Mouse (Mus musculus) midbrain, embryonic 12.5 days (tissue): Measurements from ENCODE around the gene Rdh8. TPM values are rescaled to one million over a fixed set of nuclear protein-coding genes. Genes with fewer than 3 reads are reported as not detected.

Experiments used
- ATAC-seq: fragments of 200-750 bp; cut with Nextera tagmentation; 2 replicates; pipeline ENCODE4 v1.8.0; 2017; ENCODE audit warnings: low read depth, moderate TSS enrichment, moderate library complexity; ENCODE audit not compliant: low FRiP score
- H3K27ac ChIP-seq: fragments of 300-500 bp; sonication (generic); replicated peaks from 2 replicates; pipeline ENCODE4 v1.5.1; 2016; ENCODE audit warnings: mild to moderate bottlenecking
- H3K27me3 ChIP-seq: fragments of 300-500 bp; sonication (generic); 2 replicates; pipeline ENCODE4 v1.6.1; 2016; ENCODE audit warnings: mild to moderate bottlenecking
- H3K36me3 ChIP-seq: fragments of 300-500 bp; sonication (generic); 2 replicates; pipeline ENCODE4 v1.6.1; 2016
- H3K4me1 ChIP-seq: fragments of 300-500 bp; sonication (generic); 2 replicates; pipeline ENCODE4 v1.6.1; 2016
- H3K4me2 ChIP-seq: fragments of 300-500 bp; sonication (generic); replicated peaks from 2 replicates; pipeline ENCODE4 v1.6.1; 2016; ENCODE audit warnings: mild to moderate bottlenecking, moderate library complexity
- H3K4me3 ChIP-seq: fragments of 300-500 bp; sonication (generic); 2 replicates; pipeline ENCODE4 v1.5.1; 2016; ENCODE audit warnings: mild to moderate bottlenecking
- H3K9ac ChIP-seq: fragments of 300-500 bp; sonication (generic); replicated peaks from 2 replicates; pipeline ENCODE4 v1.6.1; 2016; ENCODE audit warnings: mild to moderate bottlenecking, moderate library complexity
- H3K9me3 ChIP-seq: fragments of 300-500 bp; sonication (generic); 2 replicates; pipeline ENCODE4 v1.6.1; 2016; ENCODE audit warnings: mild to moderate bottlenecking
- WGBS: fragments of 180-500 bp; shearing (Covaris S2); methylation state at CpG from one replicate; pipeline ENCODE4 v1.1.7; 2016; 5-methylcytosine and 5-hydroxymethylcytosine counted together
- polyA plus RNA-seq: library from polyadenylated mRNA; unstranded; fragments of >200 nt; fragmentation: Nextera tagmentation; extraction: Ambion mirVana; gene quantifications from 2 replicates; pipeline ENCODE4 v1.2.1, GENCODE M21; 2016

Rdh8 gene
- not detected in 2 replicates for polyA plus RNA-seq

GRCm38 (mm10) chr9:20818236-20818635 is at the start of gene Rdh8:
TSS of gene Rdh8 (plus strand) at chr9:20818503.
- 79% methylated on average over 6 of the region's 6 CpGs for WGBS
- no peak within 1 kb of the TSS for H3K27ac ChIP-seq
- H3K9me3 ChIP-seq, result no peaks in the 10 kb centered on the region
- ATAC-seq, result no peak
- H3K4me3 ChIP-seq, result no peak within 1 kb of the TSS
- peaks cover 20% of the 10 kb centered on the region for H3K27me3 ChIP-seq
- no peaks in the 10 kb centered on the region for H3K36me3 ChIP-seq
- peaks cover 10% of the 10 kb centered on the region for H3K4me1 ChIP-seq
- H3K9ac ChIP-seq, result no peak within 1 kb of the TSS
- H3K4me2 ChIP-seq, result no peak within 1 kb of the TSS

- no peak for ATAC-seq
Measured at GRCm38 (mm10) chr9:20781286-20781685, 37.0 kb upstream of the Rdh8 start.

GRCm38 (mm10) chr9:20785055-20785454 is 33.2 kb upstream of the Rdh8 start:
- no peaks in the 10 kb centered on the region for H3K36me3 ChIP-seq
- H3K9me3 ChIP-seq, result 0 out of 2 replicates have a peak, but pooled peaks cover 4% of the 10 kb centered on the region
- H3K4me2 ChIP-seq, result no peak overlapping the region
- no peak overlapping the region for H3K9ac ChIP-seq
- H3K27me3 ChIP-seq, result no peaks in the 10 kb centered on the region
- H3K27ac ChIP-seq, result no peak overlapping the region
- ATAC-seq, result no peak
- H3K4me3 ChIP-seq, result no peak overlapping the region
- WGBS, result 69% methylated on average over 4 of the region's 6 CpGs
- no peaks in the 10 kb centered on the region for H3K4me1 ChIP-seq

More at GRCm38 (mm10) chr9:20781286-20781685, 37.0 kb upstream of the Rdh8 start:
- no peak overlapping the region for H3K4me3 ChIP-seq
- H3K9me3 ChIP-seq, result 0 out of 2 replicates have a peak, but pooled peaks cover 4% of the 10 kb centered on the region
- H3K27ac ChIP-seq, result no peak overlapping the region
- no peak overlapping the region for H3K4me2 ChIP-seq
- 82% methylated on average over 3 of the region's 3 CpGs for WGBS
- no peaks in the 10 kb centered on the region for H3K4me1 ChIP-seq
- no peak overlapping the region for H3K9ac ChIP-seq
- H3K36me3 ChIP-seq, result no peaks in the 10 kb centered on the region
- H3K27me3 ChIP-seq, result no peaks in the 10 kb centered on the region

GRCm38 (mm10) chr9:20787992-20788391 is 30.3 kb upstream of the Rdh8 start:
- H3K4me3 ChIP-seq, result no peak overlapping the region
- H3K4me1 ChIP-seq, result no peaks in the 10 kb centered on the region
- no peak overlapping the region for H3K9ac ChIP-seq
- ATAC-seq, result no peak
- H3K27me3 ChIP-seq, result no peaks in the 10 kb centered on the region
- H3K36me3 ChIP-seq, result no peaks in the 10 kb centered on the region
- no peaks in the 10 kb centered on the region for H3K9me3 ChIP-seq
- WGBS, result 81% methylated on average over 8 of the region's 8 CpGs
- no peak overlapping the region for H3K4me2 ChIP-seq
- H3K27ac ChIP-seq, result no peak overlapping the region

- no peaks in the 10 kb centered on the region for H3K9me3 ChIP-seq
- H3K4me2 ChIP-seq, result no peak overlapping the region
- whole genome bisulfite sequencing, result 74% methylated on average over 3 of the region's 4 CpGs
- H3K27ac ChIP-seq, result no peak overlapping the region
- no peak for ATAC-seq
- no peaks in the 10 kb centered on the region for H3K27me3 ChIP-seq
- H3K36me3 ChIP-seq, result no peaks in the 10 kb centered on the region
- no peak overlapping the region for H3K4me3 ChIP-seq
- H3K4me1 ChIP-seq, result no peaks in the 10 kb centered on the region
- no peak overlapping the region for H3K9ac ChIP-seq
Measured at GRCm38 (mm10) chr9:20789651-20790050, 28.7 kb upstream of the Rdh8 start.

GRCm38 (mm10) chr9:20790345-20790744 is 28.0 kb upstream of the Rdh8 start:
- no peak overlapping the region for H3K9ac ChIP-seq
- WGBS, result 65% methylated on average over 3 of the region's 3 CpGs
- H3K4me2 ChIP-seq, result no peak overlapping the region
- H3K4me1 ChIP-seq, result no peaks in the 10 kb centered on the region
- H3K36me3 ChIP-seq, result no peaks in the 10 kb centered on the region
- H3K27me3 ChIP-seq, result no peaks in the 10 kb centered on the region
- H3K27ac ChIP-seq, result no peak overlapping the region
- H3K4me3 ChIP-seq, result no peak overlapping the region
- no peaks in the 10 kb centered on the region for H3K9me3 ChIP-seq
- ATAC-seq, result no peak

GRCm38 (mm10) chr9:20794108-20794806 is 24.0 kb upstream of the Rdh8 start:
- H3K9ac ChIP-seq, result no peak overlapping the region
- no peaks in the 10 kb centered on the region for H3K27me3 ChIP-seq
- WGBS, result 52% methylated on average over 7 of the region's 7 CpGs
- H3K4me2 ChIP-seq, result no peak overlapping the region
- no peaks in the 10 kb centered on the region for H3K36me3 ChIP-seq
- ATAC-seq, result no peak
- H3K9me3 ChIP-seq, result no peaks in the 10 kb centered on the region
- H3K4me3 ChIP-seq, result no peak overlapping the region
- no peak overlapping the region for H3K27ac ChIP-seq
- H3K4me1 ChIP-seq, result no peaks in the 10 kb centered on the region

GRCm38 (mm10) chr9:20804266-20805158 is 13.8 kb upstream of the Rdh8 start:
- peaks cover 9% of the 10 kb centered on the region; the same call in 1 of the 2 replicates for H3K9me3 ChIP-seq
- no peak overlapping the region for H3K9ac ChIP-seq
- H3K4me1 ChIP-seq, result no peaks in the 10 kb centered on the region
- H3K4me2 ChIP-seq, result no peak overlapping the region
- 77% methylated on average over 13 of the region's 13 CpGs for WGBS
- no peak for ATAC-seq
- H3K4me3 ChIP-seq, result no peak overlapping the region
- 0 out of 2 replicates have a peak, but pooled peaks cover 3% of the 10 kb centered on the region for H3K27me3 ChIP-seq
- no peak overlapping the region for H3K27ac ChIP-seq
- H3K36me3 ChIP-seq, result no peaks in the 10 kb centered on the region

GRCm38 (mm10) chr9:20805159-20805495 is 13.2 kb upstream of the Rdh8 start:
- no peak overlapping the region for H3K27ac ChIP-seq
- H3K9ac ChIP-seq, result no peak overlapping the region
- H3K9me3 ChIP-seq, result peaks cover 9% of the 10 kb centered on the region; the same call in 1 of the 2 replicates
- WGBS, result 88% methylated on average over 3 of the region's 3 CpGs
- no peaks in the 10 kb centered on the region for H3K36me3 ChIP-seq
- 0 out of 2 replicates have a peak, but pooled peaks cover 3% of the 10 kb centered on the region for H3K27me3 ChIP-seq
- no peak overlapping the region for H3K4me2 ChIP-seq
- H3K4me3 ChIP-seq, result no peak overlapping the region
- H3K4me1 ChIP-seq, result no peaks in the 10 kb centered on the region
- ATAC-seq, result no peak

- no peak for ATAC-seq
- H3K36me3 ChIP-seq, result no peaks in the 10 kb centered on the region
- WGBS, result 60% methylated on average over 5 of the region's 5 CpGs
- H3K9ac ChIP-seq, result no peak overlapping the region
- no peaks in the 10 kb centered on the region for H3K4me1 ChIP-seq
- H3K4me3 ChIP-seq, result no peak overlapping the region
- H3K4me2 ChIP-seq, result no peak overlapping the region
- H3K9me3 ChIP-seq, result peaks cover 9% of the 10 kb centered on the region; the same call in 1 of the 2 replicates
- no peak overlapping the region for H3K27ac ChIP-seq
- 0 out of 2 replicates have a peak, but pooled peaks cover 7% of the 10 kb centered on the region for H3K27me3 ChIP-seq
Measured at GRCm38 (mm10) chr9:20805706-20806105, 12.6 kb upstream of the Rdh8 start.

- Histone ChIP-seq H3K4me2 (no peak overlapping the region), H3K27me3 (peaks cover 48% of the 10 kb centered on the region), H3K4me3 (no peak overlapping the region), H3K9me3 (no peaks in the 10 kb centered on the region), H3K9ac (no peak overlapping the region), H3K4me1 (peaks cover 10% of the 10 kb centered on the region), H3K36me3 (no peaks in the 10 kb centered on the region), H3K27ac (no peak overlapping the region)
- ATAC-seq, result no peak
- WGBS, result 56% methylated on average over 4 of the region's 4 CpGs
Measured at GRCm38 (mm10) chr9:20810271-20810670, 8.0 kb upstream of the Rdh8 start.

GRCm38 (mm10) chr9:20810773-20811172 is 7.5 kb upstream of the Rdh8 start:
- no peak overlapping the region for H3K27ac ChIP-seq
- H3K36me3 ChIP-seq, result no peaks in the 10 kb centered on the region
- no peak overlapping the region for H3K9ac ChIP-seq
- ATAC-seq, result no peak
- no peak overlapping the region for H3K4me2 ChIP-seq
- peaks cover 48% of the 10 kb centered on the region for H3K27me3 ChIP-seq
- H3K4me1 ChIP-seq, result peaks cover 10% of the 10 kb centered on the region
- WGBS, result 72% methylated on average over 1 of the region's 1 CpGs
- H3K9me3 ChIP-seq, result no peaks in the 10 kb centered on the region
- H3K4me3 ChIP-seq, result no peak overlapping the region
